Mouse (Mus musculus): Measurements from ENCODE around the gene Bcl11a.

Bcl11a gene

DNA sequence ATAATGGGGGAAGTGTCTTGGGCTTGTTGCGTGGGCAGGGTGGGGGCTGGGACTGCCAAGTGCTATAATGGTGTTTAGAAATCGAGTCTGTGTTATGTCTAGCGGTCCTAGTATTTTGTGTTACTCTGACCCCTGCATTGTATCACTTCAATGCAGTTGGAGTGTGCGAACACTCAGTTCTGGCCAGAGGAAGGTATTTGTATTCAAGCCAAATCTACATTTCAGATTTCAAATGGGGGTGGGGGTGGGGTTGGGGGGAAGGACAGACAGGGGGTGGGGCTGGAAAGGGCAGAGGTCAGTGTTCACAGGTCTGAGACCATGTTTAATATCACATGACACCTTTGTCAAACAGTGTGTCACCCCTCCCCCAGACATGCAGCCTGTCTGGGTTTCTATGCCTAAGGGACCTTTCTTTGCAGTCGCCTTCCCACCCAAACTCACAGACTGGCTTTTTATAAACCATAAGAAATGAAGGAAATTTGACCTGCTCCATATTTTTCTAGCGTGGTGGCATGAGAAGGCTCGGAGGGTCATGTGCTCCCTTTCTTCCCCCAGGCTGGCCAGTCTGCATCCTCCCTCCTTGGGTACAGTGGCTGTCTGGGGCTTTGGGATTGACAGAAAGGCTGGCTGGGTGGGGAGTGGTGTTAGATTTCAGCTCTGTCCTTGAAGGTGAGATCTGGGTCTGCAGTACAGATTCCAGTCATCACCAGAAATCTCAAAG lies 124.9 kb downstream of the Bcl11a start:
- in situ Hi-C loops (cut with MboI, MseI): no loop called here

- in situ Hi-C loops (cut with MboI, MseI): no loop called here
These were observed 125.6 kb downstream of the Bcl11a start for GRCm38 (mm10) chr11:24203489-24203888.

- in situ Hi-C loops (cut with MboI, MseI): no loop called here
These were observed 131.1 kb downstream of the Bcl11a start for GRCm38 (mm10) chr11:24208951-24209351.

- in situ Hi-C loops (cut with MboI, MseI): no loop called here
These were observed 136.8 kb downstream of the Bcl11a start for GRCm38 (mm10) chr11:24214509-24215134.

- in situ Hi-C loops (cut with MboI, MseI): no loop called here
These were observed 140.0 kb downstream of the Bcl11a start for GRCm38 (mm10) chr11:24217741-24218333.

- in situ Hi-C loops (cut with MboI, MseI): no loop called here
These were observed 143.9 kb downstream of the Bcl11a start for GRCm38 (mm10) chr11:24221601-24222307.
